Mouse (Mus musculus): Measurements from ENCODE around the gene Sgta.
"Not testable (repeated sequence)": the region's sequence is repeated elsewhere in the genome, so short reads cannot be mapped to it uniquely, and the experiment has no call there.

The Sgta gene

DNA sequence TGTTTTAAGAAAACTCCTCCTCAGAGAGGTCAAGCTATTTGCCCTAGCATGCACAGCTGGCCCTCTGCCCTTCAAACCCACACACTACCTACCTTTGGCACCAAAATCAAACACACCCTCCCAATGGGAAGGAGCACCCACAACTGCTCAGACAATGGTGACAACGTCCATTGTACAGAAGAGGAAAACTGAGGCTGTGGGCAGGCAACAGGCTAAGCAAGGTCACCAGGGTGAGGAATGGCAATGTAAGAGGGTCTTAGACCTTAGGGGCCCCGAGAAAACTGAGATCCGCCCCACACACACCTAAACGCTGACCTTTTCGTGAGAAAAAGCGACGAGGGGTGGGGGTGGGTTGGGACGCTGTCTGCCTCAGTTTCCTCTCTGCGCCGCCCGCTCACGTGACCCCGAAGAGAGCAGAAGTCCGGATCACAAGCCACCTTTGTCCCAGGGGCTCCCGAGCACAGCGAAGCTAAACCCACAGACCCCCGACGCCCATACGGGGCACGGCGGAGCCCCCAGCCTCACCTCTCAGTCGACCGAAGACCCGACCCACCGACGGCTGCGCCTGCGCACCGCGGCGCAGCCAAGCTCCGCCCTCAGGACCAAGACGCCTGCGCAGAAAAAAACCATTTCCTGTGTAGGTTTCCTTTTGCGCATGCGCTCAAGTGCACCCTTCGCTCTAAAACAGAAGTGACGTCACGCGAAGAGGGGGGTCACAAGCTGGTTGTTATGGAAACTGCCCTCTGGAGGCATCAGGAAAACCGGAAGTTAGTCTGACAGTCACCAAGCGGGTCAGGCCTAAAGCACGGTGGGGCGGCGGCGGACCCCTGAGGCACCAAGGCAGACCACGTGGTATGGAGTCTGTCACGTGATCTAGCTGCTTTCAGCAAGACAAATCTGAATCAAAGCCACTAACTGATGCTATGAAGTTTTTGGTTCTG, at the start of gene Sgta:
TSS of gene Sgta (minus strand) at position 579 of the 941 bp plus-strand sequence.
- peak; percentile 100 for DNase-seq (ENCODE audit: low spot score)

DNA sequence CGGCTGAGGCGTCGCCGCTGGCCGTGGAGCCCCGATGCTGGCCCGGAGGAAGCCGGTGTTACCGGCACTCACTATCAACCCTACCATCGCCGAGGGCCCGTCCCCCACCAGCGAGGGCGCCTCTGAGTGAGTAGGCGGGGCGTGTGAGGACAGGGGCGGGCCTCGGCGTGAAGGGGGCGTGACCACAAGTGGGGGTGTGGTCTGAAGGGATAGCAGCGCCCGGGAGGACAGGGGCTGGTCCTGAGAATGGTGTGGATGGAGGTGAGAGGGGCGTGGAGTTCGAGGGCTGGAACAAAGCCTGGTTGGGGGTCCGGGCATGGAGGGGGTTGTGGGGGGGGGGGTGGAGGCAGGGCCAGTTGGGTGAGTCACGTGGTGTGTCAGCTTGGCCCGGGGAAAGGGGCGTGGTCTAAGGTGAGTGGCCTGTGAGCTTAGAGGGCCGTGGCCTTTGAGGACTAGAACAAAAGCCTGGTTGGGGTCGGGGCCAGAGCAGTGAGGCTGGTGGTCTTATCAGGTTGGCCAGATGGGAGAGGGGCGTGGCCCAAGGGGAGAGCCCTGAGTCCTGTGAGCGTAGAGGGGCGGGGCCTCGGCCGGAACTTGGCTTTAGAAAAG, 46.2 kb upstream of the Sgta start:
- peak; percentile 72 for DNase-seq (ENCODE audit: low spot score)

DNA sequence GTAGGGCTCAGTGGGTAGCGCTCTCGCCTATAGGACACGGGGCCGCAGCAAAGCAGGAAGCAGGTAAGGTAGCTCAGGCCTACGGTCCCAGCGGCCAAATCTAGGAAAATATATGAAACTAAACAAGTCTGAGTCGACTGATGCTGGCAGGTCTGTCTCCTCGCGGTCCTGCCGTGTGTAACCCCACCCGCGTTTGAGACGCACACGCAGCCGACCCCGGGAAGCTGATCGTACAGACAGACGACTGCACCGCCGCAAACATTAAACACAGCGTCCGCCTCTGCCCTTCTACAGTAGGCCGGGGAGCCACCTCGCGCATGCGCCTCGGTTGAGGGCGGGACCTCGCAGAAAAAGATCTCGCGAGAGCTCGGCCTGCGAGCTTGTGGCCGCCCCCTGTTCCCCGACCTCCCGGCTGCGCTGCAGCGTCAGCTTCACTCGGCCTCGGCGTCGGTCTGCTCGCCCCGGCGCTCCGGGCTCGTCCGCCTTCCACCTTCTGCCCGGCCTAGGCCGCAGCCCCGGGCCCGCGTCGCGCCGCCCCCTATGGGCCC, 45.7 kb upstream of the Sgta start, which contains the start of gene Map2k2:
TSS of gene Map2k2 (plus strand) at position 351 of the 548 bp plus-strand sequence.
- DNase-seq (ENCODE audit: low spot score): peak; percentile 87

DNA sequence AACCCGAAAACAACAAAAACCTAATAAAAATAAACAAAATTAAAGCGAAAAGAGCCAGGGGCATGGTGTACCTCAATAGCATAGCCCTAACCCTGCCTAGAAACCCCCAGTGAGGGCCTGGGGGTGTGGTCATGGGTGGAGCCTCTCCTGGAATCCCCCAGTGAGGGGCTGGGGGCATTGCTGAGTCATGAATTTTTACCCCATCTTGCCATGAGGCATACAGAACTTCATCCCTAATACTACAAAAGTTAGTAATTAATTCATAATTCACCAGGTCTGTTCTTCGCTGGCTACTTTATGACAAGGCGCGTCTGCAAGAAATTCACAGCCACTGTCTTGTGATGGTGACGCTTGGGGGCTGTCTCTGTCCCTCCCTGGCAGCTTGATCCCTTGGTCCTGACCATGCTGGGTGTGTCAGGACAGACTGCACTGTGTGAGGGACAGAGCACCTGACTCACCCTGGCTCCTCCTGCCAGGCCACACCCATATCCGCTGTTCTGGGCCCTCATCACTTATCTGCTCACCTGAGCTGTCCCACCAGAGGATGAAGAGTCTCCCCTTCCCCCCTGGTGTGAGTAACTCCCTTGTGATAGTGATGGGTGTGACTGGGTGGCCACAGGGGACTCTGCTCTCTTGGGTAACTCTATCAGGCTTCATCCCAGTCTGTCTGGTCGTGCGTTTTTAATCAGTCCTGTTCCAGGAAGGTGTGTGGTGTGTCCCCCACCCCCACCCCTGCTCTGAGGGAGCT, 35.1 kb upstream of the Sgta start:
- DNase-seq (ENCODE audit: low spot score): no peak

DNA sequence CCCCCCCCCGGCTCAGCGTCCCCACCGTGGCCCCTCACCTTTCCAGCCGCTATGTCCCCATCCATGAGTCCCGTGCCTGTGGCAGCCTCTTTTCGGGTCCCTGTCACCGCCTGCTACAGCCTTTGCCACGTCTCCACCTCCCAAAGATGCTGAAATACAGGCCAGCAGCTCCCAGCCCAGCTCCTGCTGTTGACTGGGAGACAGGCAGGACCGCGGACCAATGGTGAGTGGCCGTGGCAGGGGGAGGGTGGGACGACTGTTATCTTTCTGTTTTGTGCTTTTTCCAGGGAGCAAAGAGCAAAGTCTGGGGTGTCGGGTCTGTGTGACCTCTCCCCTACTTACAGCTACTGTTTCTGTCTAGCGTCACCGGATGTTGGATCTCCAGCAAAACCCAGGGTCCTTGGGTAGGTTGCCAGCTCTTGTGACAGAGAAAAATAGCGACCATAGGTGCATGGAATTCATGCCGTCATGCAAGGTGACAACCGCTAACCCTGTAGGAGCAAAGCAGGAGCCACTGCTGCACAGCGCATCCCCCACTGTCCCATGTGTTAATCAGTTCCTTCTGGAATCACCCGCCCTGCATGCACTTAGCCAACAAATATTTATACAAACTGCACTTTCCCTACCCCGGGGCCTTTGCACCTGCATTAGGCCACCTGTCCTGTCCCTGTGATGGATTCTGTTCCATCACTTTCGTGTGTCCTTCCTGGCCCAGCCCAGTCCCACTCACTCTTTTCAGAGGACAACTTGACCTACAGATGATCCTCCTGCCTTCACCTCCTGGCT, 32.7 kb upstream of the Sgta start:
- no peak for DNase-seq (ENCODE audit: low spot score)

DNA sequence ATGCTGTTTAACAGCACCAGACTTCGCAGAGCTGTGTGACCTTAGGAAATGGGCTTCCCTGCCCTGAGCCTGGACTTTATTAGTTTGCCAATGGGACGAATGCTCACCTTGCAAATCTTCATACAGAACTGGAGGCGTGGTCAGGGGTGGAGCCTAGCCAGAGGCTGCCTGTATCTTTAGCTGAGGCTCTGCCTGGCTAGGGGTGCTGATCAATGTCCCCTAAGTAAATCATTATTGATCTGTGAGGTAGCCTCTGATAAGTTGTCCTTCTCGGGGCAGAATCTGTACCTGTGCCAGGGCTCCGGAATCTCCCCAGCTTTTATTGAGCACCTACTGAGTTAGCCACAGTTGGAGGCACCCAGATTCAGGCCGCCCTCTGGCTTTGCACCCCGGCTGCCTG, 30.6 kb upstream of the Sgta start:
- DNase-seq (ENCODE audit: low spot score): no peak

DNA sequence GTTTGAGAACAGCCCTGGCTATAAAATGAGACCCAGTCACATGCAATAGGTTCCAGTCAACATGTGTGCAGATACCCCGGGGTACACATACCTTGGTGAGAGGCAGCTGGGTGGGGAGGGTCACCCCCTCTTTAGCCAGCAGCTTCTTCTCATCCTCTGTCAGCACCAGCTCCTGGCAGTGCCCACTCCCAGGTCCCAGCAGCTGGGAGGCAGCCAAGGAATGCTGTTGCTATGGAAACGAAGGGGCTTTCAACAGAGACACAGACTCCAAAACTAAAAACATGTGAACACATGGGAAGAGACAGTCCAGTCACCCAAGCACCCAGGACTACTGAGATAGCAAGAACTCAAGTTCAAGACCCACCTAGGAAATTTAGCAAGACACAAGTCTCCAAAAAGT, 29.2 kb upstream of the Sgta start:
- no peak for DNase-seq (ENCODE audit: low spot score)

GRCm38 (mm10) chr10:81087021-81087420, 27.0 kb upstream of the Sgta start:
- DNase-seq (ENCODE audit: low spot score): no peak

DNA sequence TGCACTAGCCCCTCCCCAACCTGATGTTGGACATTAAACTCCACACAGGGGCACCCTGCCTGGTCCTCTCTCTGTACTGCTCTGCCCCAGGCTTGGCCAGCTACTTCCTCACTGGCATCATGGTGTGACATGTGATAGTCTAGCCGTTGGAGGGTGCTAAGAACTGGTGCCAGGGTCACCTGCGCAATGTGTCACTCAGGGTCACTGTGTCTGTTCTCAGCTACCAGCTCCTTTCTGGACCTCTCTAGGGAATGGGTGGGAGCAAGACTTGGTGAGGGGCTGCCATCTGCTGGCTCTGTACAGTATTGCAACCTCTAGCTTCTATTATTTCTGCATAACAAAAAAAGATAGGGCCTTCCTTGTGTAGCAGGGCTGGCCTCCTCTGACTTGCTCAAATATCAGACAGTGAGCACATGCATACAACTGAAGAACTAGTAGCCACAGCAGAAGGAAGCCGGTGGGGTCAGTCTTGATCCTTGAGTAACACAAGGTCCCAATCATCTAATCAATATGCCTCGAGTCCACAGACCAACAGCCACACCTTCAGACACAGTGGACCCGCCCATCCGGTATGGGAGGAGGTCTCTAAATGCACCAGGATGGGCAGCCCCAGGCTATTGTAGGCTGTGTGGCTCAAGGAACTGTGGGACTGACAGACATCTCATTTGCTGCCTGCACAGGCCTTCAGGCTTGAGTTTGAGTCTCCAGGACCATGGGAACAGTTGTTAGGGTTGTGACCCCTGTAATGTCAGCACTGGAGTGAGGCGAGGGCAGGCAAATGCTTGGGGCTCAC, 22.4 kb upstream of the Sgta start:
- peak; percentile 80 for DNase-seq (ENCODE audit: low spot score)

DNA sequence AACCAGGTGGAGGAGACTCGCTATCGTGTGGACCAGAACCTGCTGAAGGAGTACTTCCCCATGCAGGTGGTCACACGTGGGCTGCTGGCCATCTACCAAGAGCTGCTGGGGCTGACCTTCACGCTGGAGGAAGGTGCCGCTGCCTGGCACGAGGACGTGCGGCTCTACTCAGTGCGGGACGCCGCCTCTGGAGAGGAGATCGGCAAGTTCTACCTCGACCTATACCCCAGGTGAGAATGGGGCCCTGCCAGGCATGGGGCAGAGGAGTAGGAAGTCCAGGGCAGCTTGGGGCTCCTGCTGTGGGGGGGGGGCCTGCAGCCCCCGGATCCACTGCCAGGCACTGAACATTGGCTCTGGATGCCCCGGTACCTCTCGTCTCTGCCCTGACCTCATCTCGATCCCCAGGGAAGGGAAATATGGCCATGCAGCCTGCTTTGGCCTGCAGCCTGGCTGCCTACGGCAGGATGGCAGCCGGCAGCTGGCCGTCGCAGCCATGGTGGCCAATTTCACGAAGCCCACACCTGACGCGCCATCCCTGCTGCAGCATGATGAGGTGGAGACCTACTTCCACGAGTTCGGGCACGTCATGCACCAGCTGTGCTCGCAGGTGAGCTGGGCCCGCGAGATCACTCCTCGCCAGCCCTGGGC, 20.2 kb upstream of the Sgta start:
- DNase-seq (ENCODE audit: low spot score): no peak

DNA sequence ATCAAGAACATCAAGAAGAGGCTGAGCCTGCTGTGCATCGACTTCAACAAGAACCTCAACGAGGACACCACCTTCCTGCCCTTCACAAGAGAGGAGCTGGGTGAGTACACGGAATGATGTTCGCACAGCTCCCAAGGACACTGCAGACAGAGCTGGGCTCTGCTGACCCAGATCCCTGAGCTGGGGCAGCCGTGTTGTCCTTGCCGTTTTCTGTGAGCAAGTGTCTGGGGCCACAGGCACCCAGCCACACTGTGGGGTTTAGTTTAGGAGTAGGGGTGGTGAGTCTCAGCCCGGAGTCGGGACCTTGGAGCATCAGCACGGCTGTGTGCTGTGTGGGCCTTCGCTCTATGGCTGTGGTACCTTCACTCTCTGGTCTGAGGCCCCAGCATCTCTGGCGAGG, 17.9 kb upstream of the Sgta start:
- DNase-seq (ENCODE audit: low spot score): no peak

DNA sequence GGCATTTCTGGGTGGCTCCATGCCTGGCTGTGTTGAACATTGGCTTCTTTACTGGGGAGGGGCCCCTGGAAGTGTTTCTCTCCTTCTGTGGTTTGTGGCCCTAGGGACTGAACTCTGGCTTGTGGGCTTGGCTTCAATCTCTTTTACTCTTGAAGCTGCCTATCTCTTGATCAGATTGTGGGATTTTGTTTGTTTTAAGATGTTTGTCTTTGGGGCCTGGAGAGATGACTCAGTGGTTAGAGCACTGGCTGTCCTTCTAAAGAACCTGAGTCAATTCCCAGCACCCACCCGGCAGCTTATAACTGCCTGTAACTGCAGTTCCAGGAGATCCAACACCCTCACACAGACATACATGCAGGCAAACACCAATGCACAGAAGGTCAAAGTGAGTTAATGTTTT, 16.4 kb upstream of the Sgta start:
- DNase-seq (ENCODE audit: low spot score): no peak

DNA sequence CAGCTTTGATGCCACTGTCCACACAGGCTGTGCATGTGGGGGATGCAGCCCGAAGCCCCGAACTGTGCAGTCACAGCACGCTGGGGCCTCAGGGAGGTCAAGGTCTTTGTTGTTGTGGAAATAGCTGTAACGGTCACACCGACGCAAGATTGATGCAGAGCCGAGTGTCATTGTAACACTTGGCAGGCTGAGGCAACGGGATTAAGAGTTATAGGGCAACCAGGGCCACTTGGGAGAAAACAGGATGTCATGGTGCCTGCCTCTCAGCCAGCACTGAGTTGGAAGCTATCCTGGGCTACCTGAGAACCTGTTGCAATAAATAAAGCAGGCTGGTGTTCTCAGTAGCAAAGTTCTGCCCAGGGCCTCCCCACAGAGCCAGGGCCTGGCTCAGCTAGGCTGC, 15.8 kb upstream of the Sgta start:
- DNase-seq (ENCODE audit: low spot score): no peak

- DNase-seq (ENCODE audit: low spot score): no peak
Measured at GRCm38 (mm10) chr10:81073464-81073863, 13.5 kb upstream of the Sgta start.

- DNase-seq (ENCODE audit: low spot score): no peak
Measured at GRCm38 (mm10) chr10:81072290-81072689, 12.3 kb upstream of the Sgta start.

- DNase-seq (ENCODE audit: low spot score): peak; percentile 96
Measured at GRCm38 (mm10) chr10:81069836-81070235, 9.9 kb upstream of the Sgta start, which contains the start of gene Thop1. Thop1 (plus strand) TSS chr10:81070035.

- no peak for DNase-seq (ENCODE audit: low spot score)
Measured at GRCm38 (mm10) chr10:81068706-81069105, 8.7 kb upstream of the Sgta start.

- DNase-seq (ENCODE audit: low spot score): not testable (repeated sequence)
Measured at GRCm38 (mm10) chr10:81064519-81064918, 4.5 kb upstream of the Sgta start.

DNA sequence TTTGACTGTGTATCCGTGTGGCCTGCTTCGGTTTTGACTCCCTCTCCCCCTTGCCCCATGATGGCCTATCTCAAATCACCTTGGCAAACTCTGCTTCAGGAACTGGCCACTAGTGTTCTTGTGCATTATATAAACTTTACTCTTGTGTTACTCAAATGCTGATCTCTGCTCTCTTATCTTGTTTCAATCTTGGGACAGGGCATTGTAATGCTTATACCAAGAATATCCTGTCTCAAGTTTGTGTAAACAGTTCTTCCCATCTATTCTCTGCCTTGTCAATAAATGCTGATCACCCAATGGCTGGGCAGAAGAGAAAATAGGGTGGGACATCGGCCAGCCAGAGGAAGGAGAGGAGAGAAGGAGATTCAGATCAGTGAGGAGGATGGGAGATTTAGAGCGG, 2.7 kb upstream of the Sgta start:
- DNase-seq (ENCODE audit: low spot score): no peak

DNA sequence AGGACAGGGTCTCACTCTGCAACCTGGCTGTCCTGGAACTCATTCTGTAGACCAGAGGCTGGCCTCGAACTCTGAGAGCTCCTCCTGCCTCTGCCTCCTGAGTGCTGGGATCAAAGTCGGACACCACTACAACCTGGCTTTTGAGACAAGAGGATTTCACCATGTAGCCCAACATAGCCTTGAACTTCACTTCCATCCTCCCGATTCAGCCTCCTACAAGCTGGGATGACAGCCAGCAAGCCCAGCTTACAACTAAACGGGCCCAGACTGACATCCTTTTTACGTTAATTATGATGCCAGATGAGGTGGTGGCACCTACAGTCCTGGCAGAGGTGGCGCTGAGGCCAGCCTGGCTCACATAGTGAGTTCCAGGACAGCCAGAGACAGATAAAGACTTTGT, 1.1 kb downstream of the Sgta start:
- no peak for DNase-seq (ENCODE audit: low spot score)
